Mouse (Mus musculus) thymus, adult 18-20 months (tissue): ENCODE results near the gene Tmem88.

Experiments used
- DNase-seq, 2 experiments: peaks; one replicate each; pipeline ENCODE4 v3.0.0; 2022; ENCODE audit warnings: mixed read lengths in 2 of 2

Tmem88 gene

GRCm38 (mm10) chr11:69356544-69356943, 41.5 kb downstream of the Tmem88 start:
- no peak for DNase-seq
